Mouse (Mus musculus) thymus, postnatal 0 days (tissue): Measurements from ENCODE around the gene Gpr153. TPM values are rescaled to one million over a fixed set of nuclear protein-coding genes. Genes with fewer than 3 reads are reported as not detected.
"Not testable (repeated sequence)": the region's sequence is repeated elsewhere in the genome, so short reads cannot be mapped to it uniquely, and the experiment has no call there.

Experiments used
- DNase-seq: peaks from one replicate; pipeline ENCODE4 v3.0.0-alpha.2; 2015; ENCODE audit warnings: low spot score
- polyA plus RNA-seq: library from polyadenylated mRNA; unstranded; fragments of >200 nt; fragmentation: Nextera tagmentation; extraction: Ambion mirVana; gene quantifications from 2 replicates; pipeline ENCODE4 v1.2.1, GENCODE M21; 2015

Gpr153 gene
- polyA plus RNA-seq: 1.2 and 1.4 TPM in 2 replicates

DNA sequence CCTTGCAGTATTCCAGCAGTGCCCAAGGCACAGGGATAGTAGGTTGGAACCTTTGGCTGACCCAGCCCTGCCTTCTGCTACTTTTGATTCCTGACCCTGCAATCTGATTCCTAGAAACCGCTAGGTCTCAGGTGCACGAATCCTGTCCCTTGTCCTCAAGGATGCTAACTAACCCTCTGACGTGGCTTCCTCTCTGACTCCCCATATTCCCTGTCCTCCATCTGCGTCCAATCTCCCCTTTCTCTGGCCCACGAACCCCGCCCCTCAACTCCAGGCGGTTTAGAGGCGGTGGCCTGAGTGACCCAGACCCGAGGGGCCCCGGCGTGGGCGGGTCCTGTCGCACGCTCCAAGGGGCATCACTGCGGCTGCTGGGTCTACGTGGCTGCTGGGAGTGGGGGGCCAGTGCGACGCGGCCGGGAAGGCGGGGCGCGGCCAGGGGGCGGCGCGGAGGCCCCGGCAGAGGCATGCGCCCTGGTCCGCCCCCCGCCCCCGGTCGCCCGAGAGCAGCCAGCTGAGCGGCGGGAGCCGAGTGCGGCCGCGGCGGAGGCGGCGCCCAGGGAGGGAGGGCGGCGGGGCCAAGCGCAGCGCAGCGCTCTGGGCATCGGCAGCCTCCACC lies at the start of gene Gpr153:
Gene Gpr153, plus strand, starts transcription at position 612 of the 616 bp plus-strand sequence.
- DNase-seq: no peak

DNA sequence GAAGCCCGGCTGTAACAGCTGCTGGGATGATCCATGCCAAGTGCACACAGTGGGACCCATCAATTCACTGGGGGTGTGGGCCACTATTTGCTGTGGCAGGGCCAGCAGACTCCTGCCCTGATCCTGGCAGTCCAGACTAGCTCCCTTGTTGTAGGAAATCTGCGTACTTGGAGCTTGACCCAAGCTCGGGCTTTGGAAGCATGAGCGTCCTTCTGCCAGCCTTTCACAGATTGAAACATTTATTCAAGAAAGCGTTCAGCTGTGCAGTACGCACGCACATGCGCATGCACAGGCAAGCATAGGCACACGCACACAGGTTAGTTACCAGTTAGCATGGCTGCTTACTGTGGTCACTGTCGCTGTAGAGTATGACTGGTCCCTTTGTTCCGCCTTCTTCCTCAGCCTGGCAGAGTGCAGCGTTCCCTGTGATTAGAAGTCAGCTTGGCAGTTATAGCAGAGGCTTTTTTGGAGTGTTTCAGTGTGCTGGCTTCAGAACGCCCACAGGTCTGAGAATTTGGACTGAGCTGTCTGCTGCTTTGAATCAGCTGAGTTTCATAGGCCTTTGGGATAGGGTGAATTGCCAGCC lies 47.0 kb upstream of the Gpr153 start:
- DNase-seq: no peak

DNA sequence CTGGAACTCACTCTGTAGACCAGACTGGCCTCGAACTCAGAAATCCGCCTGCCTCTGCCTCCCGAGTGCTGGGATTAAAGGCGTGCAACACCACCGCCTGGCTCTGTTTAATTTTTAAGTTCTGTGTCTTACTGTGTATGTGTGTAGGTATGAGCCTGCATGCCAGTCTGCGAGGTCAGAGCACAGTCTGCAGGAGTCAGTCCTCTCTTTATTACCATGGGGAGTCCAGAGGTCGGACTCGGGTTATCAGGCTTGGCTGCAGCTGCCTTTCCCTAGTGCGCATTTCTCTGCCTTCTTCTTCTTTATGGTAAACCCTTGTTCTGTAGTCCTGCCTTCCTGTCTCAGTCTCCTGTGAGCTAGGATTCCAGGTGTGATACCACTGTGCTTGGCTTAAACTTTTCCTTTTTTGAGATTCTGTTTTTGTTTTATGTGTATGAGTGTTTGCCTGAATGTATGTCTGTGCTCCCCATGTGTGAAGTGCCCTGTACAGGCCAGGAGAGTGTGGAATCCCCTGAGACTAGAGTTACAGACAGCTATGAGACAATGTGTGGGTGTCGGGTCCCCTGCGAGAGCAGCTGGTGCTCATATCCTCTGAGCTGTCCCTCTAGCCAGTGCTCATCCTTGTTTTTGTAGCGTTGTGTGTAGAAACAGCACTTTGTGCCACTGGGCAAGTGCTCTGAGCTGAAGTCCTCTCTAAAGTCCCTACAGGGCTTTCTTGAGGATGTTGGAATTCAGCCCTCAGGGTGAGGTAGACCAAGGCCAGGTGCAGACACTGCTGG lies 46.1 kb upstream of the Gpr153 start:
- DNase-seq: no peak

DNA sequence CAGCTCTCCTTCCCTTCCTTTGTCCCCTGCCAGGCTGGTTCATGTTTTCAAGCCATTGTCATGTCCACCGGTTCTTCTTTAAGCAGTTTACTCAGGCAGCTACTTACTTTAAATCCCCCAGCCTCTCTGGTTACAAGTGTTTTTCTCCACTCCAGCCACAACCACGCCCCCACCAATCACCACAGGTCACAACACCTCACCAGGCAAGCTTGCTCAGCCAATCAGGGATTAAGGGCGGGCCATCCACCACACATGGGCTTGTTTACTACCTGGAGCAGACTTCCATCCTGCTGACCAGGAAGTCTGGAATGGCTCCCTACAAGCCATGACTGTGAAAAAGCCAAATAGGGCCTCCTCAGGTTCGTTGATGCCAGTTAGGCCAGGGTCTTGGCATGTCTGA lies 43.7 kb upstream of the Gpr153 start:
- DNase-seq: not testable (repeated sequence)

DNA sequence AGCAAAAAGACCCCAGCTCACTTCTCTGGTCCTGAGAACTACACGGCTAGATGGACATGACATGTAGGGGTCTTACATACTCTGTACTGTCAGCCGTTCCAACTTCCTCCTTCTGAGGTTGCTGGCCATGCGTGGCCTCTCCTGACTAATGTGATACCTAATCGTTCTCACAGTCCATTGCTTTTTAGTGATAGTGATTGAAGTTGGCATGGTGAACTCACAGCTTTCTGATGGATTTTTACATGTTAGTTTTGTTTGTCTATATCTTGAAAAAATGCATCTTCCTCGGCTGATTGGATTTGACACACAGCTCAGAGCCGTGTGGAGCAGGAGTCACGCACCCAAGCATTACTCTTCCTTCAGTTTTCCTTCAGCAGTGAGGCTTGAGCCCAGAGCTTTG lies 42.7 kb upstream of the Gpr153 start:
- no peak for DNase-seq

DNA sequence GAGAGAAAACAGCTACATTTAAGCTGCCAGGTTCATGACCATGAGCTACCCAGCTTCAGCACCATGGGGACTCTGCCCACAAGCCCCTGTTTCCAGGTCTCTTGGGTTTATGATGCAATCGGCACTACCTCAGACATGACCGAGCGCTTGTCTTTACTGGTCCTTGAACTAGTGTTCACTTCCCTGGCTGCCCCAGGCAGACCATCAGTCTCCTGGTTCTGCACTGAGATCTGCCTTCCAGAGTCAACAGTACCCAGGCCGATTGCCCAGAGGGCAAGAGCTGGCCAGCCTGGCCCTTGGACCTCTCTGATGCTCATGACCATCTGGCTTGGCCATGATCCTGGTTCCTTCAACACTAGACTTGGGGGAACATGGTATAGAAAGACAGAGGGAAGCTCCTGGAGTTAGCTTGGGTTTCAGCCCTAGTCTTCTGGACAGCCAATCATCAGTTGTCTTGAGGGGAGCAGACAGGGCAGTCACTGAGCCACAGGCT lies 41.6 kb upstream of the Gpr153 start:
- no peak for DNase-seq

DNA sequence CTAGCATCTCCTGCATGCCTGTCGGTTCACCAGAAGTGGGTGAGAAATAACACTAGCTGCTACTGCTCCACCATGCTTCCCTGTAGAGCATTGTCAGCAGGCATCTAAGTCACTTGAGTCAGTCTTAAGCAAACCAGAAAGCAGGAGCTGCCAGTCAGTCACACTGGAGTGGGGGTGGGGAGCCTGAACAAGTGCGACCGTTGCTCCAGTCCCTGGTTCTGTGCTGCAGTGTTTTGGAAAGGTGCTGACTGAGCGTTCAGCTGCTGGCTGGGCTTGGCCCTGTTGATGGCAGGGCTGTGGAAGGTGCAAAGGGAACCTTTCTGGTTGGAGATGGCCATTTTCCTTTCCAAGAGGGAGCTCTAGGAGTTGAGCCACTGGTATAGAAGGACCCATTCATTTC lies 34.1 kb upstream of the Gpr153 start:
- no peak for DNase-seq

DNA sequence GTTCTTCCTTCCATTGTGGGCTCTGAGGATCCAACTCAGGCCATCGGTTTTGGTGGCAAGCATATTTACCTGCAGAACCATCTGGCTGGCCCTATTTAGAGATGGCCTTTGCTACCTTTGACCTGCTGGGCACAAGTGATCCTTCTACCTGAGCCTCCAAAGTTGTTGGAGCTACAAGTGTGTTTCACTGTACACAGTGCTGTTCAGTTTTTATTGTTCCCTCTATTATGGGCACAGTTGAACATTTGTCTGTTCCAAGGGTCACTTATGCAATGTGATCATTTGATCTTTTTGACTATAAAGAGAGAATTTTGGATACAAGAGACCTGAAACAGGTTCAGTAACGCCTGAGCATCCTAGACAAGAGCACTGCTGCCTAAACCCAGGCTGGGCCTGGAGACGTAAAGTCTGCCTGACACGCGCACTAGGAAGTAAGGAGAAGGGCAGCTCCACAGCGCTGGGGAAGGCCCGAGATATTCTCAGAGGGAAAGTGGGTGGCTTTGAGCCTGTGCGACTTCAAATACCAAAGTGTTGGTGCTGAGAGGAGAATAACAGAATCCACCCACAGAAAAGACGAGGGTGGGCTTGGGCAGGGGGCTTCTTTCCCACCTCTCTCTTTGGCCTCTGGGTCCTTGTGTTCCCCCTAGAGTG lies 30.7 kb upstream of the Gpr153 start:
- DNase-seq: no peak

DNA sequence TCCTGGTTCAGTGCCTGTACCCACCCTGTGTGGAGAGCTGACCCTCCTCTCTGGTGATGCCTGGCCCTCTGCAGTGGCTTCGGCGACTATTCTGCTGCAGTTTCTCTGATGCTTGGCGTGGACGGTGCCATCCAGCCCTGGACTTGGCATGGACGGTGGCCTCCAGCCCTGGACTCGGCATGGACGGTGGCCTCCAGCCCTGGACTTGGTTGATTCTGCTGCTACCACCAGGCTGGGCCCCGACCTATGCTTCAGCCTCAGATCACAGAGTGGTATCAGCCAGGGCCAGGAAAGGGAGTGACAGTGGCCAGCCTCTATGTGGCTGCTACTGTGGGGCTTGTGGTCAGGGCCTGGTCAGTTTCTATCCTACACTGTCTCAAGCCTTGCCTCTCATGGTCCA lies 30.1 kb upstream of the Gpr153 start:
- no peak for DNase-seq

DNA sequence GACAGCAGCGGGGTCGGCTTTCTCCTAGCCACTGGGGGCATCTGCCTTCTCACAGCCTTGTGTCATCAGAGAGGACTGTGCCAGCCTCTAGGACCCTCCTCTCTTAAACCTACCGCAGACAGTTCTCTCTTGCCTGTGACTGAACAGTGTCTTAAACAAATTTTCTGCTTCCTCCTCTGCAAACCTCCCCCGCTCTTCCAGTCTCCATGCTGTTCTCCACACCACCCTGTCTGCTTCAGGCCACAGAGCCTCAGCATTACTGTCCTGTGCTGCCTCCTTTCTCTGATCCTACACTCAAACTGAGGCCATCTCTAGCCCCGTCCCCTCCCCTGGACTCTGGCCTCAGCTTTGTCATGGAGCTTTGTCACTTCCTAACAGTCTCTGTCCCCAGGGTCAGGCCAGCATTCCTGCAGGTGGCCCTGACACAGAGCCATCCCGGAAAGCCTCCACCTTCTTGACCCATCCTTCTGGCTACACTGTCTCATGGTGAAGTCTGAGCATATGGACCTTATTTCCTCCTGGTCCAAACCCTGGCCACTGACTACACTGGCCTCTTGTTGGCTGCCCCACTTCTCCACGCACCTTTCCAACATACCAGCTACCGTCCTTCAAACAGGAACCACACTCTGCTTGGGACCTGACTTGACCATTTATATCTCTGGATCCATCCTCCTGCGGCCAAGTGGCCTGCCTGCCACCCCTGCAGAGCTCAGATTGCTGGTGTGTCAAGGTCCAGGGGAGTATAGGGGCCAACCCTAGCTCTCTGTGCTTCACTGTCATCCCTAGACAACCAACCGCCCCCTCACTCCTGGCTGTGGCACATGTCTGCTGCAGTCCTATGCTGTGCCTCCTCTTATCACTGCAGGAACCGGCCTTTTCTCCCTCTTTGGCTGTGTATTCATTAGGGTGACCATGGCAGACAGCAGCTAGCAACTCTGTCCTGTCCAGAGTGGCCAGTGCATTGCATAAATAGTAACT lies 29.2 kb upstream of the Gpr153 start:
- DNase-seq: no peak

DNA sequence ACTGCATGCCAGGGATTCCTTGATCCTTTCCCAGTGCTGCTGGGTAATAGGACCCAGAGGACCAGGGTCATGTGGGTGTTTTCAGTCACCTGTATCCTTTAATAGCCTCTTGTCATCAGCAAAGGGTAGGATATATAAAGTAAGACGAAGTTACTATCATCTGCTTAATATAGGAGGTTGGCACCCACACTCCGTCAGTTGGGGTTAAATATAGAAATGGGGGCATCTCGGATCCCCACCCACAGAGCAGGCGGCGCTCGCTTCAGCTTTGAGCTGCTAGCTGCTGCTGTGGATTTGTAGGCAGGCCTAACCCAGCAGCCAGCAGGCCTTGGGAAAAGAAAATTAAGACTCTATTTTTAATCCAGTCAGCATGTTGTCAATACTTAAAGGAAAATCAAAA lies 28.0 kb upstream of the Gpr153 start:
- DNase-seq: no peak

DNA sequence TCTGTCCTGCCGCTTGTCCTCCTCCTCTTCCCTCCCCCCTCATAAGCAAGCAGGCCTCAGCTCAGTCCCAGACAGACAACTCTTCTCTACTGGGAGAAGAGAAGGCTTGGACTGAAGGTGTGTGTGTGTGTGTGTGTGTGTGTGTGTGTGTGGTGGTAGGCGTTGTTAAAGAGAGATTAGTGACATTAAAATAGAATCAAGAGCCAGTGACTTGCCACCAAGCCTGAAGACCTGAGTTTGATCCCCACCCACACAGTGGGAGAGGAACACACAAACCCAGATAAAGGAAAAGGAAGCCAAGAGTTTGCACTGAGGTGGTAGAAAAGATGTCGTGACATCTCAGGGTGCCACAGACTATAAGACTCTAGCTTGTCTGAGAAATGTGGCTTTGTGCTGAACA lies 26.8 kb upstream of the Gpr153 start:
- no peak for DNase-seq

DNA sequence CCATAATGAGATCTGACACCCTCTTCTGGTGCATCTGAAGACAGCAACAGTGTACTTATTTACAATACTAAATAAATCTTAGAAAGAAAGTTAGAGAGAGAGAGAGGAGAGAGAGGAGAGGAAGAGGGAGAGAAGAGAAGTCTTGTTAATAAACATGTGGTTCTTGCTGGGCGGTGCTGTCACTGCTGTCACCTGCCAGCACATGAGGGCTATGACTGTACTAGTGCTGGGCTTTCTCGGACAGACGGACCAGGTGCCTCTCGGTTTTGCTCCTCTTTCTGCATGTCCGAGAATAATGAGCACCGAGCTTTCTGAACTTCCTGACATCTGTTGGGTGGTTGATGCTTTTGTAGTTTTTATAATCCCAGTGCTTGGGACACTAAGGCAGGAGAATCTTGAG lies 23.4 kb upstream of the Gpr153 start:
- DNase-seq: no peak

DNA sequence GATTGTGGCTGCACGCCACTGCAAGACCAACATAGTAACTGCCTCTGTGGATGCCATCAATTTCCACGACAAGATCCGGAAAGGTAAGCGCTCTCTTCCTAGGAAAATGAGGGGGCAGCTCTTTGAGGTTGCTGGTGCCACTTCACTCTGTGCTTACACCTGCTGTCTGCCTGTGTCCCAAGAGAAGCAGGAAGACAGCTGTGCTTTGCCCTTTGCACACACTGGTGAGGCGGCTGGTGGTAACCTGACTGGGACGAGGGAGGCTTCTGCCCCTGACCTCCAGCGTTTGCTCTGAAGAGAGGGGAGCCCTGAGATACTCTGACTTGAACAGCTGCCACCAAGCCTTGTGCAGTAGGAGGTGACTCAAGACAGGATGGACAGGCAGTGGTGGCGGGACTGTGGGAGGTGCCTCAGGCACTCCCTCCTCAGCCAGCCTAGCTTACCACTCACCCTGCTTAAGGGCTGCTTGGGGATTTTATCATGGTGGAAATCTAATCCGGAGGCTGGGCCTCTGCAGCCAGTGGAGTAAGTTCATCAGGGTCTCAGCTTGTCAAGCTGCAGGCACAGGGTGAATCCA lies 20.8 kb upstream of the Gpr153 start:
- no peak for DNase-seq

DNA sequence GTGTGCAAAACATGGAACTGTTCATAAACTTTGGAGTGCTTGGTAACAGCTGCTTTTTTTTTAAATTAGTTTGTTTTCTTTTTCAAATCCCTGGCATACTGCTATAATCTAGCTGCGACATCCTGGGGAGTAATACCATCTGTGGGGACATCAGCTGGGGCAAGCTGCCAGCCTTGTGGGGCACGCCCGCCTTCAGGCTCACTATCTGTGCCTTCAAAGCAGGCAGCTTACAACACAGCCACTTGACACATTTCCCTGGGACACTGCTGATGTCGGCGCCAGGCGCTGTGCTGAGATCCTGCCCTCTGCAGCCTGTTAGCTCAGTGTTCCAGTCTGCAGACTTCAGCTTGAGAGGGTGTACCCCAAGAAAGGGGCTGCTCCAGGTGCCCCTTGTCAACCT lies 17.0 kb upstream of the Gpr153 start:
- no peak for DNase-seq

DNA sequence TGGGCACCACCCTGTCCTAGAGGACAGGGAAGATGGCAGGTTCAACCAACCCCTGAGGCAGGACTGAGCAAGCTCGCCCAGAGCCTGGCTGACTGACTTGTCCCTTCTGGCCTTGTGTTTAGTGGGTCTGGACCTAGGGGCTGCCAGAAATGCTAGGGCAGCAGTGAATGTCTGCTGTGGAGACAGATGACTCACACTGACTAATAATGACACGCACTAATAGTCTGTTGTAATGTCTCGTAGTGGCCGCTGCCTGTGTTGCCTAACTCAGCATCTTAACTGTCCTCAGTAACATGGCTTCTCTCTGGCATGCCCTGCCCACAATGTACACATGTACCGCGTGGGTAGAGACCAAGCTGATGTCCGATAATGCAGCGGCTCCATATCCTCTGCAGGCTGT lies 13.6 kb upstream of the Gpr153 start:
- DNase-seq: no peak

DNA sequence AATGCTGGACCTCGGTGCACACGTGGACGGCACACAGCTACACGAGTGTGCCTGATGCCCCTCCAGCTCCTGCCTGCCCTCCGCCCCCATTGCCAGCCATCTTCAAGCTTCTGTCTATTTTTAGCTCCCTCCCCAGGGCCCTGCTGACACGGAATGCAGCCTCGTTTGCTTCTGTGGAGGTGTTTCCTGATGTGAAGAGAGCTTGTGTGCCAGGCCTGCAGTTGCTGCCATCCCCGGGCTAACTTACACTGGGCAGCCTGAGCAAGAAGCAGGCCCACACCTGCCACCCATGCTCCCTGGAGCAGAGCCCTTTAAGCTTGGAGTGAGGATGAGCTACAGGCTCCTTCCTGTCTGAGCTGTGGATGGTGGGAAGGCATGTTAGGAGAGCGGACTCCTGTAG lies 11.8 kb upstream of the Gpr153 start:
- DNase-seq: no peak

DNA sequence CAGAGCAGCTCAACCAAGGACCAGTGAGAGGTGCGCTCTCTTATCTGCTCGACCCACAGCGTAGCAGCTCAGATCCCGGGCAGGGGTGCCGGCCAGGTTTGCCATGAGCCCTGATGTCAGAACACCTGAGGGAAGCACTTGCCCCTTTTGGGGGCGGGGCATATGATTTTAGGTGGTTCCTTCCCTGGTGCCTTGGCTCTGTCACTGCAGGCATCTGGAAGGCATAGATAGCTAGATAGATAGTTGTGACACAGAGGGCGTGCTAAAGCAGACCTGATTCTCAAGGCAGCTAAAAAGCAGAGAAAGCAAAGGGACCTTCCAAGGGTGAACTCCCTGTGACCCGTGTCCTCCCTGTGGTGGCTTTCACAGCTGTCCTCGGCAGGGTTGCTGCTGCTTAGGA lies 10.9 kb upstream of the Gpr153 start:
- no peak for DNase-seq

DNA sequence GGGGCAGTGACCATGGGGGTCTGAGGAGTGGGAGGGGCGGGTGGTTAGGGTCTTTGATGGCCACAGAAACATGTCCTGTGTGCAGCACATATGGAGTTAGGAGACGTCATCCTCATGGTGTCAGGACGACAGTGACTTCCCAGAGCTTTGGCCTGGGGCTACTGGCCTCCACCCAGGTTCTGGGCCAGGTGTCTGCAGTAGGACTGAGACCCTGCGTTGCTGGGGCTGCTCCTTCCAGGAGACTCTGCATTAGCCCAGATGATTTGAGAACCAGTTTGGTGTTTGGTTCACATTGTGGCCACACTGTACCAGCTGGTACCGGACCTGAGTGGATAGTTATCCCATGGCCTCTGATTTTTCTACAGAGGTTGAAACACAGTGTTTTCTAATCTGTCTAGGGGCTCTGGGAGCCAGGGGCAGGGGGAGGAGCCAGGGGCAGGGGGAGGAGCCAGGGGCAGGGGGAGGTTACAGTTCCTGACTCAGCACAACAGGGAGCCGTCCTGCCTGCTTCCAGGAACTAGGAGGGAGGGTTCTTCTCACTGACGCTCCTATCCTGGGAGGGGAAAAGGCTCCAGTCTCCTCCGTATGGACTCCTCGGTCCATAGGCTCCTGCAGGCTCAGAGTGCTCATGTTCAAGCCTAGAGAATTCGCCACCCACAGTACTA lies 10.4 kb upstream of the Gpr153 start:
- no peak for DNase-seq

DNA sequence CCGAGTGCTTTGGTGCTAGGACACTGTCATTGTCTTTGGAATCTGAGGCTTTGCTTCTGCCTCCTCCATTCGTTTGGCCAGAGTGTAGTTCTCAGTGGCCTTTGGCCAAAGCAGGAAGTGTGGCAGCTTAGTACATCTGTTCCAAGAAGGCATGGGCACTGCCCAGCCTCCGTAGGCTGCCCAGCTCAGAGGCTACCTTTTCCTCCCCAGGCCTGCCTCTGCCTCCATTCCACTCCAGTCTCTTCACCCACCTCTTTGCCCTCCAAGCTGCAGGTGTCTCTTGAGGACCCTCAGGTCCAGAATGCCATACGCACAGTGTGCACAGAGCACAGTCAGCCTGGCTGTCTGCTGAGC lies 9.9 kb upstream of the Gpr153 start:
- DNase-seq: no peak
